Mouse (Mus musculus): ENCODE measurements around the gene Twf2. TPM values are rescaled to one million over a fixed set of nuclear protein-coding genes. Genes with fewer than 3 reads are reported as not detected.

Twf2 gene
- polyA plus RNA-seq (2016; fragmentation: Nextera tagmentation; extraction: Ambion mirVana) = 62.1 and 69.8 TPM in 2 replicates

DNA sequence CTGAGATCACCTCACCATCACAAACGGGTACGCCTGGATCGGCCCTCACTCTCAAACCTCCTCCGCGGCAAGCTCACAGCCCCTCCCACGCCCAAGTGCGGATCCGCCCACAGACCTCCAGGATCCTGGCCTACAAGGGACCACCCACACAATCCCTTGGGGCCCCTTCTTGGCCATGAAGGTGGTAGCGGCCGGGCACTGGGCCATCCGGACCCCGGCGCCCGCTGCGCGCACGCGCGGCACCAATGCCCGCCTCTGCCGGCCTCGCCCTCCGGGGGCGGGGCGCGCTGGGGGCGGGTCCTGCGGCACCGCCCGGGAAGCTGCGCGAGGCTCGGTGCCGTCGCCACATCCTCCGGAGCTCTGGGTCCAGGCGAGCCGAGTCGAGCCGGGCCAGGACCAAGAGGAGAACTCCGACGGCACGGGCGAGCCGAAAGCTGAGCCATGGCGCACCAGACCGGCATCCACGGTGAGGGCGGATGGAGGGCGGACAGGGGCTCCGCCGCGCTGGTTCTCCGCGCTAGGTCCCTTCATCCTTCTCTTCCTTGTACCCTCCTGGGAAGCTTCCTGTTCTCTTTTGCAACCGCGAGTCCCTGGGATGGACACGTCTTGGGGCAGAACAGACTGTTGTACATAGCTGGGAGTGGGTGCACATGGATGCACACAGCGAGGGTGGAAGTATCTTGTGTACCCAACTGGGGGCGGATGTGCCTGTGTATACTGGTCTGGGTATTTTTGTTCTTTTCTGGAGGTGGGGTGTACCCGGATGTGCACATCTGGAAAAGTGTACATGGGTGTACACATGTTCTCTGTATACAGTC lies at the start of gene Twf2:
Gene Twf2 (plus strand): TSS at position 290 of the 818 bp plus-strand sequence.
- H3K4me3 ChIP-seq (replicated peaks) = peak within 1 kb of the TSS; percentile 57
- H3K36me3 ChIP-seq = peaks cover 11% of the 10 kb centered on the region
- ATAC-seq (ENCODE audit: insufficient number of reproducible peaks, insufficient read depth, low FRiP score, low TSS enrichment, low read depth) = peak; percentile 76
- H3K4me1 ChIP-seq (replicated peaks) = peaks cover 27% of the 10 kb centered on the region
- peak within 1 kb of the TSS; percentile 54 for H3K4me2 ChIP-seq
- H3K27me3 ChIP-seq = no peaks in the 10 kb centered on the region
- peak within 1 kb of the TSS; percentile 62; the same call in 1 of the 2 replicates for H3K27ac ChIP-seq
- WGBS = 1% methylated on average over 61 of the region's 61 CpGs
- no peaks in the 10 kb centered on the region for H3K9me3 ChIP-seq
- H3K9ac ChIP-seq (replicated peaks) = peak within 1 kb of the TSS; percentile 70

DNA sequence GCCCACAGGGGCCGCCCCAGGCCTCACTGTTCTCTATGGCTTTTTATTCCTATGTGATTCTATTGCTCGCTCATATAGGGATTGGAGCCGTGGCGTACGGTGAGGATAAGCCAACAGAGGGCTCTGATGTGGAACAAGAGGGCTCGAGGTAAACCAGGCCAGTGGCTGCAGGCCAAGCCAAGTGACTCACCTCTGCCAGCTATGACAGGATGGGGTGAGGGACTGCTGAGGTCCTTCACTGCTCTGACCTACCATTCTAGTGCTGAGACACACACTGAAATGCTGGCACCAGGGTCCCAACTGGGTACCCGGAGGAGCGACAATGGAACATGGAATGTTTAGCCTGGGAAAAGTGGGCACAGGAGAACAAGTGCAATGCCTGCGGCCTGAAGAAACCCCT lies 48.8 kb upstream of the Twf2 start:
- Histone ChIP-seq H3K36me3 (no peaks in the 10 kb centered on the region), H3K27ac (no peak overlapping the region), H3K9ac (replicated peaks) (no peak overlapping the region), H3K9me3 (no peaks in the 10 kb centered on the region), H3K4me2 (no peak overlapping the region), H3K27me3 (peaks cover 41% of the 10 kb centered on the region), H3K4me1 (replicated peaks) (peaks cover 5% of the 10 kb centered on the region), H3K4me3 (replicated peaks) (no peak overlapping the region)
- ATAC-seq (ENCODE audit: insufficient number of reproducible peaks, insufficient read depth, low FRiP score, low TSS enrichment, low read depth) = no peak
- WGBS = 86% methylated on average over 9 of the region's 9 CpGs

DNA sequence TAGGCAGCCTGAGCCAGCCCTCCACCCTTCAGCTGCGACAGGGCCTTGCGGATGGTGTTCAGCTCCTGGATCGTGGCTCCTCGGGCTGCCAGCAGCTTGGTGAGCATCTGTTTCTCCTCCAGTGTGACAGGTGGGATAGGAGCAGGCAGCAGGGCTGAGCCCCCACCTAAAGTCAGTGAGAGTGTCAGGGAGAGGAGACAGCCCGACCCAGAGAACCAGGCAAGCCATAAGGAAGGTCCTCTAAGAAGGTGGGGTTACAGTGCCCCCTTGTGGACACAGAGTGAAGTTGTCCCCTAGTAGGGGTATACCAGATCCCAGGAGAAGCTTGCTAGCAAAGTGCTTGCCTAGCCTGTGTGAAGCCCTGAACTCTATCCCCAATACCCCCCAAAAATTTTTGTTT lies 46.5 kb upstream of the Twf2 start:
- Histone ChIP-seq H3K27me3 (peaks cover 17% of the 10 kb centered on the region), H3K9me3 (no peaks in the 10 kb centered on the region), H3K4me3 (replicated peaks) (no peak overlapping the region), H3K4me1 (replicated peaks) (0 out of 2 replicates have a peak, but pooled peaks cover 2% of the 10 kb centered on the region), H3K27ac (no peak overlapping the region), H3K36me3 (no peaks in the 10 kb centered on the region), H3K9ac (replicated peaks) (no peak overlapping the region), H3K4me2 (no peak overlapping the region)
- no peak for ATAC-seq (ENCODE audit: insufficient number of reproducible peaks, insufficient read depth, low FRiP score, low TSS enrichment, low read depth)
- WGBS = 59% methylated on average over 5 of the region's 5 CpGs

DNA sequence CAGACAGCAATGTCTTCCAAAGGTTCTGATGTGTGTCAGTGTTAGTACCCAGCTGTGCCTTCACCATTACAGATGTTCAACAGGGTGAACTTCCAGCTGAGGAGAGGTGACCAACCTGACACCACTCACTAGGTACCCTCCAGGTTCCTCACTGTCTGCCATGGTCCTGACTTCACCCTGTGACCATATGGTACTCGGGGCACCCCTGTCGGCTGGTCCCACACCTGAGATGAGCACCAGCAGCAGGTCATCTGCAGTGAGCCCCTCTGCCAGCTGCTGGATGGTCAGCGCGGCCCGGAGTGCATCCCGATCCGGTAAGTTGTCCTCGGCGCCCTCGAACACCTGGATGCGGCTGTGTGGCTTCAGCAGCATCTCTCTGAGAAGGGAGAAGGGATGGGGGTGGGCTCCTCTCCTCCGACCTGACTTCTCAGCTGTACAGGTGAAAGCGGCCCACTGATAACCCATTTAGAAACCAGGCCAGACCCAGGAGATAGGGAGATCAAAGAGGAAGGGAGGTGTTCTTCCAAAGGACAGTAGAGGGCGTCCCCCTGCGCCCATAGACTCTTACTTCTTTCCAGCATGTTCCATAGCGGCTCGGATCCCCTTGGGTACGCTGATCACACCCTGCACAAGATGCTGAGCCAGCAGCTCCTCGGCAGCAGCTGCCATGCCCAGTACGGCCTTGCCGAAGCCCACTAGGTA lies 45.8 kb upstream of the Twf2 start:
- Histone ChIP-seq H3K4me1 (replicated peaks) (0 out of 2 replicates have a peak, but pooled peaks cover 2% of the 10 kb centered on the region), H3K4me3 (replicated peaks) (no peak overlapping the region), H3K36me3 (no peaks in the 10 kb centered on the region), H3K27ac (no peak overlapping the region), H3K9ac (replicated peaks) (no peak overlapping the region), H3K27me3 (peaks cover 15% of the 10 kb centered on the region), H3K9me3 (no peaks in the 10 kb centered on the region), H3K4me2 (no peak overlapping the region)
- ATAC-seq (ENCODE audit: insufficient number of reproducible peaks, insufficient read depth, low FRiP score, low TSS enrichment, low read depth) = no peak
- WGBS = 81% methylated on average over 21 of the region's 21 CpGs

DNA sequence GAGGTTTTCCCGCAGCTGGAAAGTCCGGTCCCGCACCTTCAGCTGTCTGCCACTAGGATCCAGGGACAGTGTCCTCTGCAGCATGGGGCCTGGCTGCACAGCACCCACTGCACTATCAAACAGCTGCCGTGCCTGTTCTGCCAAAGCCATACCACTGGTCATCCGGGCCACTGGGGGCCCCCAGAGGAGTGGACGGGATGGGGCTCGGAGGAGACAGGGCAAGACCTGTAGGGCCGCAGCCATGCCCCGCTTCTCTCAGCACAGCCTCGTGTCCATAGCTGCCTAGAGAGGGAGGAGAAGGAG lies 45.3 kb upstream of the Twf2 start:
- no peak overlapping the region for H3K4me2 ChIP-seq
- WGBS = 80% methylated on average over 10 of the region's 10 CpGs
- no peak overlapping the region for H3K4me3 ChIP-seq (replicated peaks)
- no peaks in the 10 kb centered on the region for H3K36me3 ChIP-seq
- no peak overlapping the region for H3K27ac ChIP-seq
- no peak overlapping the region for H3K9ac ChIP-seq (replicated peaks)
- no peaks in the 10 kb centered on the region for H3K9me3 ChIP-seq
- peaks cover 14% of the 10 kb centered on the region for H3K27me3 ChIP-seq
- no peak for ATAC-seq (ENCODE audit: insufficient number of reproducible peaks, insufficient read depth, low FRiP score, low TSS enrichment, low read depth)
- 0 out of 2 replicates have a peak, but pooled peaks cover 2% of the 10 kb centered on the region for H3K4me1 ChIP-seq (replicated peaks)

DNA sequence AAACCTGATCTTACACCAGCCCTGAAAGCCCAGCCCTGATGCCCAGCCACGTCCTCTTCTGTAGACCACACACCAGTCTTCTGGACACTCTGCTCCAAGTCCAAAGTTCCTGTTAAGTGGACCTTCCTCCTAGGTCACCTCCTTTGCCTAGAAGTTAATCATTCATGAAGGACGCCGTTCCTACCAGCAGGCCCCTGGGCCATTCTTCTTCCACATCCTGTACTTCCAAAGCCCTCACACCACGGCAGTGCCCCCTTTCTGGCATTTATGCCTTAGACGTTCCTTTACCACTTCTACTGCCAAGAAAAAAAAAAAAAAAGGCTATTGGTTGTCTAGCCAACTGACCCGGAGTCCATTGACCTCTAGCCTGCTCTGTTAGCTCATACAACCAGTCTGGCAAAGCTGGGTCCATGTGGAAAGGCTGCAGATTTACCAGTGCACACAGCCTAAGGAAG lies 44.8 kb upstream of the Twf2 start, which contains the start of gene Glyctk:
Gene Glyctk (minus strand): TSS at position 102 of the 455 bp plus-strand sequence.
- Histone ChIP-seq H3K4me2 (no peak within 1 kb of the TSS), H3K36me3 (no peaks in the 10 kb centered on the region), H3K27ac (no peak within 1 kb of the TSS), H3K9ac (replicated peaks) (no peak within 1 kb of the TSS), H3K4me1 (replicated peaks) (0 out of 2 replicates have a peak, but pooled peaks cover 2% of the 10 kb centered on the region), H3K4me3 (replicated peaks) (no peak within 1 kb of the TSS), H3K27me3 (peaks cover 14% of the 10 kb centered on the region), H3K9me3 (no peaks in the 10 kb centered on the region)
- 84% methylated on average over 6 of the region's 6 CpGs for WGBS
- ATAC-seq (ENCODE audit: insufficient number of reproducible peaks, insufficient read depth, low FRiP score, low TSS enrichment, low read depth) = no peak

DNA sequence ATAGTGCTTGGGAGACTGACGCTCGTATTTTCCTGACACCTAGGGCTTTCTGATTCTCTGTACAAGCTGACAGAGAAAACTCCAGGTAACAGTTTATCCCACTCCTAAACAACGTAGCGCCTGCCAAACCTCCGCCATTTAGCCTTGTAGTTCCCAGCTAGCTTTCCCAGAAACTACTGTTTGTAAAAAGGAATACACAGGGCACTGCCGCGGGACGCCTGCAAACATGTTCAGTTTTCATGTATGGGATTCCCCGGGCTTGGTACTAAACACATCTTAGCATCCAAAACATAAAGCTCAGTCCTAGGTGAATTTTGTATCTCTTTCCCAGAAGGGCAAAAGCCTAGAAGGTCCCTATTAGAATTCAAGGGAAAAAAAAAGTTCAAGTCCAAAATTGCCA lies 43.7 kb upstream of the Twf2 start:
- Histone ChIP-seq H3K4me3 (replicated peaks) (peak overlapping the region; percentile 45; the same call in 1 of the 2 replicates), H3K27ac (no peak overlapping the region), H3K27me3 (peaks cover 8% of the 10 kb centered on the region), H3K9me3 (no peaks in the 10 kb centered on the region), H3K9ac (replicated peaks) (no peak overlapping the region), H3K4me2 (peak overlapping the region; percentile 57), H3K4me1 (replicated peaks) (0 out of 2 replicates have a peak, but pooled peaks cover 2% of the 10 kb centered on the region), H3K36me3 (no peaks in the 10 kb centered on the region)
- 83% methylated on average over 9 of the region's 9 CpGs for WGBS
- no peak for ATAC-seq (ENCODE audit: insufficient number of reproducible peaks, insufficient read depth, low FRiP score, low TSS enrichment, low read depth)

DNA sequence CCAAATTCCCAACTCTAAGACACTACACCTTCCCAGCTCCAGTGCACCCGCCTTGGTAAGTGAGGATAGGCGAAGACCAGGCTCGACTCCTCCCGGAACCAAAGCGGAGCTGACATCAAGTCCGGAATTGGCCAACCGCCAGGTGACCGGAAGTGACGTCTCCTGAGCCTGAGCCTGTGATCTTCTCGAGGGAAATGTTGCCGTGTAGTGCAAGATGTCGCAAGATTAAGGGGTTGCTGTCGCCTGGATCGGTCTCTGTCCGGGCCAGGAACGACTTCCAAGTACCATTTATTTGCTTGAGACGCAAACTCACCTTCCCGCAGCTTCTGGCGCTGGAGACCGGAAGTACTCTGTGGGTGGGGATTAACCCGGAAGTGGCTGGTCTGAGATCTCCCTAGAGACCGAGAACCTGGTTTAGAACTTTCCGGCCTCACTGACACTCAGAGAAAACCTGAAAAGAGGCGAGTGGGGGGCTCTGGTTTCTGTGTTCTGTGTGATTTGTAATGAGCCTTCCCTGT lies 43.1 kb upstream of the Twf2 start:
- Histone ChIP-seq H3K4me3 (replicated peaks) (peak overlapping the region; percentile 45), H3K4me2 (peak overlapping the region; percentile 57), H3K4me1 (replicated peaks) (0 out of 2 replicates have a peak, but pooled peaks cover 2% of the 10 kb centered on the region), H3K27ac (peak overlapping the region; percentile 88), H3K9me3 (no peaks in the 10 kb centered on the region), H3K9ac (replicated peaks) (peak overlapping the region; percentile 44; the same call in 1 of the 2 replicates), H3K36me3 (no peaks in the 10 kb centered on the region), H3K27me3 (peaks cover 8% of the 10 kb centered on the region)
- 5% methylated on average over 24 of the region's 24 CpGs for WGBS
- peak; percentile 73 for ATAC-seq (ENCODE audit: insufficient number of reproducible peaks, insufficient read depth, low FRiP score, low TSS enrichment, low read depth)

DNA sequence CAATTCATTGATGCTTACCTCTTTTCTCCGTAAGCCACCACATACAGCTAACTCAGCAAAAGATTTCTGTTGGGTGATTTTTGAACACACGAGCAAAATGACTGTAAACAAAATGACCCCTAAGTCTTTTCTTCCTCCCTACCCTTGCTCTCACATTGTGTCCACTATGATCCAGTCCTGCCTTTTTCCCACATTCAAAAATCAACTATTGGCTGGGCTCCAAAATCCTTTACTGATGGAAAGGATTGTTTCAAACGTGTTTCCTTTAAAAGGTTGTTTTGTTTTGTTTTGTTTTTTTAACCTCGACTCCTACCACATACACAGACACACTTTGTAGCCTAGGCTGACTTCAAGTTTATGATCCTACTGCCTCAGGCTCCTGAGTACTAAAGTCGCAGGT lies 42.5 kb upstream of the Twf2 start:
- peak overlapping the region; percentile 88 for H3K27ac ChIP-seq
- H3K4me3 ChIP-seq (replicated peaks) = peak overlapping the region; percentile 45
- 37% methylated on average over 5 of the region's 5 CpGs for WGBS

DNA sequence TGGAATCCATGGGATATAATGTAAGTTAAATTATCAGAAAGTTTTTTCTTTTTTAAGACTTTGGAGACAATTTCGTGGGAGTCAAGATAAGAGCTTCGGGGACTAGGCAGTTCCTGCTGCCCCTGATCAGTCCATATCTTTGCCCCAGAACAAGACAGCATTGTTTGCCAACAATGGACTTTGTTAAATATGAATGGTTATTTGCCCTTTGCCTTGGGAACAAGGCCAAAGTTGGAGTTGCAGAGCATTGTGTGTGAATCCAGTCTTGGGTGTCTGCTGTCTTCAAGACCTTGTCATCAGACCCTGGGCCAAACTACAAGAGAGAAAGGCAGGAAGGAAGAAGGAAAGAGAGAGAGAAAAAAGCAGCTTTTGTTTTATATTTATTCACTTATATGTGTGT lies 36.2 kb upstream of the Twf2 start:
- no peak overlapping the region for H3K27ac ChIP-seq
- no peaks in the 10 kb centered on the region for H3K9me3 ChIP-seq
- H3K4me3 ChIP-seq (replicated peaks) = no peak overlapping the region
- no peak overlapping the region for H3K9ac ChIP-seq (replicated peaks)
- H3K4me1 ChIP-seq (replicated peaks) = no peaks in the 10 kb centered on the region; the same call in 1 of the 2 replicates
- ATAC-seq (ENCODE audit: insufficient number of reproducible peaks, insufficient read depth, low FRiP score, low TSS enrichment, low read depth) = no peak
- 0 out of 2 replicates have a peak, but pooled peaks cover 2% of the 10 kb centered on the region for H3K27me3 ChIP-seq
- H3K36me3 ChIP-seq = no peaks in the 10 kb centered on the region
- H3K4me2 ChIP-seq = no peak overlapping the region
- 88% methylated on average over 2 of the region's 2 CpGs for WGBS

More for the DNA sequence above, 42.5 kb upstream of the Twf2 start:
- H3K4me1 ChIP-seq (replicated peaks) = 0 out of 2 replicates have a peak, but pooled peaks cover 2% of the 10 kb centered on the region
- no peaks in the 10 kb centered on the region for H3K36me3 ChIP-seq
- H3K9ac ChIP-seq (replicated peaks) = peak overlapping the region; percentile 44; the same call in 1 of the 2 replicates
- peak overlapping the region; percentile 57 for H3K4me2 ChIP-seq
- H3K27me3 ChIP-seq = peaks cover 5% of the 10 kb centered on the region; the same call in 1 of the 2 replicates
- ATAC-seq (ENCODE audit: insufficient number of reproducible peaks, insufficient read depth, low FRiP score, low TSS enrichment, low read depth) = no peak
- no peaks in the 10 kb centered on the region for H3K9me3 ChIP-seq

DNA sequence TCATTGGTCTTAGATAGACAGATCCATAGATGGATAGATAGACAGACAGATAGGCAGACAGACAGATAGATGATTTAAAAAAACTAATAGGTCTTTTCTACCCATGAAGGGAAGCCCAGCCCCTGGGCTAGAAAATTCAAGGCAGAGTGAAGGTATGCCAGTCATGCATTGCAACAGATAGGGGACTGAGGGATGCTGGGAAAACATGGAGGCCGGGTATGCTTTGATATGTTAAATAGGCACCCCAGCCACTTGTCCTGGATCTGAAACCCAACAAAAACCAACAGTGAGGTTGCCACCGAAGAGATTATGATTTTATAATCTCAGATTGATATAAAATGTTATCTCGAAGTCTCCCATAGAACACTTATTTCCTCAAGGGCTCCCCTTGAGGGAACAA lies 35.7 kb upstream of the Twf2 start:
- Histone ChIP-seq H3K36me3 (no peaks in the 10 kb centered on the region), H3K4me1 (replicated peaks) (no peaks in the 10 kb centered on the region; the same call in 1 of the 2 replicates), H3K4me2 (no peak overlapping the region), H3K9me3 (no peaks in the 10 kb centered on the region), H3K27me3 (no peaks in the 10 kb centered on the region), H3K9ac (replicated peaks) (no peak overlapping the region), H3K27ac (no peak overlapping the region), H3K4me3 (replicated peaks) (no peak overlapping the region)
- WGBS = 78% methylated on average over 3 of the region's 3 CpGs
- ATAC-seq (ENCODE audit: insufficient number of reproducible peaks, insufficient read depth, low FRiP score, low TSS enrichment, low read depth) = no peak

Measured in limb, embryonic 12.5 days (tissue).